Mouse (Mus musculus): ENCODE results near the gene Mpzl2. TPM values are rescaled to one million over a fixed set of nuclear protein-coding genes. Genes with fewer than 3 reads are reported as not detected.

The Mpzl2 gene
- total RNA-seq, 1 experiment = 13.3 TPM

DNA sequence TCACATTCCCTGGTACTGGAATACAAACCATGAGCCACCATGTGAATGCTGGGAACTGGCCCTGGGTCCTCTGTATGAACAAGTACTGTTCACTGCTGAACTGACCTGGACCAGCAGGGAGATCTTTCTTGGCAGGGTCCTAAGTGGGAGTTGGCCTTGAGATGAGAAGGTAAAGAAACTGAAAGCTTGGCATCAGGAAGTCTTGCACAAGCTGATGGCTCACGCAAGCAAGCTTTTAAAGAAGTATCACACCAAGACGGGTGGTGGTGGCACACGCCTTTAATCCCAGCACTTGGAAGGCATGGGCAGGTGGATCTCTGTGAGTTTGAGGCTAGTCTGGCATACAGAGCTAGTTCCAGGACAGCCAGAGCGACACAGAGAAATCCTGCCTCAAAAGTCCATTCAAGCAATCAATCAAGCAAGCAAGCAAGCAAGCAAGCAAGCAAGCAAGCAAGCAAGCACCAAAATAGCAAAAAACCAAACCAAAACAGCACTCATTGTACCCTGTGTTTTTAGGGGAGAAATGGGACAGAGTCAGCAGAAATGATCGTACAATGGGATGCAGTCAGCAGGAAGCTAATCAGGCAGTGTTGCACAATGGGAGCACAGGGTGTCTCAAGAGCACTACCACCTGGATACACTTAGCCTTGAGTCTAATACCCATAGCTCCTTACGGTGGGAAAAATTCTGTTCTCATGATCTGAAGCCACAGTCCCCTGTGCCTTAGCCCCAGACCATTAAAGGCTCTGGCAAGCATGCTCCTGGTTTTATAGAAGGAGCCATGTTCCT, 55.7 kb downstream of the Mpzl2 start:
- Histone ChIP-seq H3K9ac (ENCODE audit: insufficient read depth, low read depth, low read length, poor library complexity, severe bottlenecking) (no peak overlapping the region), H3K4me3 (ENCODE audit: insufficient read depth in 1 of 2, low read depth in 1 of 2, low read length in 2 of 2, poor library complexity in 1 of 2, severe bottlenecking in 1 of 2) (no peak overlapping the region), H3K4me1 (ENCODE audit: control insufficient read depth in 2 of 2, insufficient read depth in 2 of 2, low read length in 2 of 2, poor library complexity in 1 of 2) (0 out of 4 replicates have a peak, but pooled peaks cover 0 to 4% of the 10 kb centered on the region in 2 experiments), H3K27ac (ENCODE audit: insufficient read depth, low read depth, low read length, poor library complexity, severe bottlenecking) (no peak overlapping the region), H3K9me3 (ENCODE audit: control insufficient read depth, insufficient read depth, low read depth, low read length) (no peaks in the 10 kb centered on the region), H3K36me3 (ENCODE audit: control insufficient read depth, insufficient read depth, low read length, poor library complexity, severe bottlenecking) (no peaks in the 10 kb centered on the region)
- DNase-seq (ENCODE audit: low read depth, low spot score) = no peak
- in situ Hi-C loops (cut with MboI; ENCODE audit: low sequenced_read_pairs in 2 of 2, unreplicated experiment in 2 of 2) = no loop called here
- TF ChIP-seq MAFK (IDR thresholded peaks at IDR 0.05; ENCODE audit: insufficient read depth, low read depth, low read length) = no peak
- no peak for TF ChIP-seq ZC3H11A (IDR thresholded peaks at IDR 0.05; ENCODE audit: borderline replicate concordance, low read depth, low read length)
- no peak for TF ChIP-seq HCFC1 (IDR thresholded peaks at IDR 0.05; ENCODE audit: borderline replicate concordance, insufficient read depth, low read length)
- no peak for TF ChIP-seq ZNF384 (IDR thresholded peaks at IDR 0.05; ENCODE audit: low read depth, low read length)
- TF ChIP-seq CHD2 (IDR thresholded peaks at IDR 0.05; ENCODE audit: low read depth, low read length) = no peak

DNA sequence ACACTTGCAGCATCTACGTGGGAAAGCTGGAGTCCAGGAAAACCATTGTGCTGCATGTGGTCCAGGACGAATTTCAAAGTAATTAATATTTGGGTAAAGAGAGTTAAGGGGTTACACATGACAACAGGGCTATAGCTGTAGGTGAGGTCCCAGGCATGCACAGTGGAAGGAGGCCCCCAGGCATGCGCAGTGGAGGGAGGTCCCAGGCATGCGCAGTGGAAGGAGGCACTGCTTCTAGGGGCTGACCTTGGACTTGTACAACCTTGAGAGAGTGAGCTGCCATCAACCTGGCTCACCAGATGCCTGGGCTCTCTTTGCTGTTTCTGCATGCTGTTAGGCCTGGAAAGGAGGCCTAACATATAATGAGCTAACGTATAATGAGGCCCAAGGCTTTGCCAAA, 58.3 kb downstream of the Mpzl2 start:
- no peak for TF ChIP-seq CHD2 (IDR thresholded peaks at IDR 0.05; ENCODE audit: low read depth, low read length)
- no peaks in the 10 kb centered on the region for H3K9me3 ChIP-seq (ENCODE audit: control insufficient read depth, insufficient read depth, low read depth, low read length)
- H3K4me1 ChIP-seq (ENCODE audit: control insufficient read depth in 2 of 2, insufficient read depth in 2 of 2, low read length in 2 of 2, poor library complexity in 1 of 2) = no peaks in the 10 kb centered on the region
- no peak overlapping the region for H3K4me3 ChIP-seq (ENCODE audit: insufficient read depth in 1 of 2, low read depth in 1 of 2, low read length in 2 of 2, poor library complexity in 1 of 2, severe bottlenecking in 1 of 2)
- no peak for DNase-seq (ENCODE audit: low read depth, low spot score)
- no peaks in the 10 kb centered on the region for H3K36me3 ChIP-seq (ENCODE audit: control insufficient read depth, insufficient read depth, low read length, poor library complexity, severe bottlenecking)
- no peak overlapping the region for H3K27ac ChIP-seq (ENCODE audit: insufficient read depth, low read depth, low read length, poor library complexity, severe bottlenecking)
- in situ Hi-C loops (cut with MboI; ENCODE audit: low sequenced_read_pairs in 2 of 2, unreplicated experiment in 2 of 2) = no loop called here
- H3K9ac ChIP-seq (ENCODE audit: insufficient read depth, low read depth, low read length, poor library complexity, severe bottlenecking) = no peak overlapping the region

DNA sequence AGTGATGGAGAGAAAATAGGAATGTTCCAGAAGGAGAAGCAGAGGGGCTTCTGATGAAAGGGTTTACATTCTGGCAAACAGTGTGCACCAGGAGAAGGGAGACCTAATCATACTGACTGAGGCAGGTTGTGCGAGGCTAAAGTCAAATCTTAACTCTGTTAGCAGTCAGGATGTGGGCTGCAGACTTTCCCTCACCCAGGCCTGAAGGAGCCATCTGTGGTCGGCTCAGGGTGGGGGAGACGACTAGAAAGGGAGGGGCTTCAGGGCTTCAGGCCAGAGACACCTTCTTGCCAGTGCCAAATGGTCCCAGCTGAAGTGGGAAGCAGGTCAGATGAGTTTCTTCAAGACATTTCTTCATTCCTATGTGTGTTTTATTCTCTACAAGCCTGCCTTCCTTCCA, 58.8 kb downstream of the Mpzl2 start:
- in situ Hi-C loops (cut with MboI; ENCODE audit: low sequenced_read_pairs in 2 of 2, unreplicated experiment in 2 of 2) = no loop called here
- TF ChIP-seq CHD2 (IDR thresholded peaks at IDR 0.05; ENCODE audit: low read depth, low read length) (no peak), ZNF384 (IDR thresholded peaks at IDR 0.05; ENCODE audit: low read depth, low read length) (no peak), HCFC1 (IDR thresholded peaks at IDR 0.05; ENCODE audit: borderline replicate concordance, insufficient read depth, low read length) (no peak), MAFK (IDR thresholded peaks at IDR 0.05; ENCODE audit: insufficient read depth, low read depth, low read length) (no peak), ZC3H11A (IDR thresholded peaks at IDR 0.05; ENCODE audit: borderline replicate concordance, low read depth, low read length) (no peak)
- DNase-seq (ENCODE audit: low read depth, low spot score) = no peak
- H3K4me3 ChIP-seq (ENCODE audit: insufficient read depth in 1 of 2, low read depth in 1 of 2, low read length in 2 of 2, poor library complexity in 1 of 2, severe bottlenecking in 1 of 2) = no peak overlapping the region
- no peaks in the 10 kb centered on the region for H3K36me3 ChIP-seq (ENCODE audit: control insufficient read depth, insufficient read depth, low read length, poor library complexity, severe bottlenecking)
- H3K9ac ChIP-seq (ENCODE audit: insufficient read depth, low read depth, low read length, poor library complexity, severe bottlenecking) = no peak overlapping the region
- H3K4me1 ChIP-seq (ENCODE audit: control insufficient read depth in 2 of 2, insufficient read depth in 2 of 2, low read length in 2 of 2, poor library complexity in 1 of 2) = no peaks in the 10 kb centered on the region
- no peaks in the 10 kb centered on the region for H3K9me3 ChIP-seq (ENCODE audit: control insufficient read depth, insufficient read depth, low read depth, low read length)
- no peak overlapping the region for H3K27ac ChIP-seq (ENCODE audit: insufficient read depth, low read depth, low read length, poor library complexity, severe bottlenecking)

DNA sequence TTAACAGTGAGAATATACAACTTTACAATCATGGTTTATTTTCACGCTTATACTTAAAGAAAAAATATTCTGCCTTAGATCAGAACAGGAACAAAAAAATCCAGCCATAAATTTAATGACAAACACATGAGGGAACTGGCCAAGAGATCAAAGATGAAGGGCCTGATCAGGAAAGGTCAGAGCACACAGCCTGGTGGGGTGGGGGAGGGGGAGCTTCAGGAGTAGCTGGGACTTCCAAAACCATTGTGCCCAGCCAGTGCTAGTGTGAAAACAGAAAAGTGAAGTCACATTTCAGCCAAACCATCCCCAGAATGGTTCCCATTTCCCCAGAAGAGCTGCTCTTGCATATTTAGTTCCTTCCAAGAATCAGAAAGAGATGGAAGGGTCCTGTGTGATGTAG, 62.9 kb downstream of the Mpzl2 start:
- in situ Hi-C loops (cut with MboI; ENCODE audit: low sequenced_read_pairs in 2 of 2, unreplicated experiment in 2 of 2) = no loop called here
- Histone ChIP-seq H3K4me3 (ENCODE audit: insufficient read depth in 1 of 2, low read depth in 1 of 2, low read length in 2 of 2, poor library complexity in 1 of 2, severe bottlenecking in 1 of 2) (no peak overlapping the region), H3K9ac (ENCODE audit: insufficient read depth, low read depth, low read length, poor library complexity, severe bottlenecking) (no peak overlapping the region), H3K9me3 (ENCODE audit: control insufficient read depth, insufficient read depth, low read depth, low read length) (no peaks in the 10 kb centered on the region), H3K36me3 (ENCODE audit: control insufficient read depth, insufficient read depth, low read length, poor library complexity, severe bottlenecking) (no peaks in the 10 kb centered on the region), H3K27ac (ENCODE audit: insufficient read depth, low read depth, low read length, poor library complexity, severe bottlenecking) (no peak overlapping the region), H3K4me1 (ENCODE audit: control insufficient read depth in 2 of 2, insufficient read depth in 2 of 2, low read length in 2 of 2, poor library complexity in 1 of 2) (no peaks in the 10 kb centered on the region)
- no peak for TF ChIP-seq ZNF384 (IDR thresholded peaks at IDR 0.05; ENCODE audit: low read depth, low read length)
- no peak for TF ChIP-seq ZC3H11A (IDR thresholded peaks at IDR 0.05; ENCODE audit: borderline replicate concordance, low read depth, low read length)
- TF ChIP-seq CHD2 (IDR thresholded peaks at IDR 0.05; ENCODE audit: low read depth, low read length) = no peak
- no peak for TF ChIP-seq HCFC1 (IDR thresholded peaks at IDR 0.05; ENCODE audit: borderline replicate concordance, insufficient read depth, low read length)
- no peak for TF ChIP-seq MAFK (IDR thresholded peaks at IDR 0.05; ENCODE audit: insufficient read depth, low read depth, low read length)
- no peak for DNase-seq (ENCODE audit: low read depth, low spot score)

All from ES-E14 (cell line).